Mouse (Mus musculus): ENCODE data around the gene Pcdh7.

Pcdh7 gene

DNA sequence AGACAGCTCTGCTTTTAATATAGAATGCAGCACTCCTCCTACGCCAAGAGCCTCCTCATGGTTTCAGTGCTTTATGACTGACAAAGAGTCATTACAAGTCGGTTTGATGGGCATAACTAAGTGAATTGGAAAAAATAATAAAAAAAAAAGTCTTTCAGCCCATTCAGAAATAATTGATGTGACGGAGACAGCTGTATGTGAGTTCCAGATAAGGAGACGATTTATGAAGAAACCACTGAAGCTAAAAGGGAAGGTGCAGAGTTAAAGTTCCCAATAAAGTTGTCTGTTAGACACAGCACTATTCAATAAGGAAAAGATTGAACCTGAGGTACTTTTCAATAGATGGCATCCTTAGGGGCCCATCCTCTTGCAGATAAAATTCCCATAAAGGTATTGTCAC, 189.5 kb downstream of the Pcdh7 start:
- in situ Hi-C loops (cut with MseI, MboI): no loop called here

DNA sequence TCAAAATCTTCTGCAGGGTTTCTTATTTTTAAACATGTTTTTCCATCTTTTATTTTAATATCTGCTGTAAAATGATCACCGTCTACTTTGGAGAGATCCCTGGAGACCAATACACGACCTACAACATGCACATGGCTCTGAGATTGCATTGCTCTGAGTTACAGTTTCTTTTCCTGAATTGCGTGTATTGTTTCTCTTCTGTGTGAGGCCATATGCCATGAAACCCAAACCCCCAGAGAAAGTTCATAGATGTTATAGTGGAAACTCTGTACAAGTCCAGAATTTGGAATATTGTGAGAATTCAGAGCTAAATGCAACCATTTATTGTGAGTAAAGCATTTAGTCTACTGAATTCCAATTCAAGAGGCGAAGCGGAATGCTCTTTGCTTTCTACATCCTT, 203.4 kb downstream of the Pcdh7 start:
- in situ Hi-C loops (cut with MseI, MboI): no loop called here

DNA sequence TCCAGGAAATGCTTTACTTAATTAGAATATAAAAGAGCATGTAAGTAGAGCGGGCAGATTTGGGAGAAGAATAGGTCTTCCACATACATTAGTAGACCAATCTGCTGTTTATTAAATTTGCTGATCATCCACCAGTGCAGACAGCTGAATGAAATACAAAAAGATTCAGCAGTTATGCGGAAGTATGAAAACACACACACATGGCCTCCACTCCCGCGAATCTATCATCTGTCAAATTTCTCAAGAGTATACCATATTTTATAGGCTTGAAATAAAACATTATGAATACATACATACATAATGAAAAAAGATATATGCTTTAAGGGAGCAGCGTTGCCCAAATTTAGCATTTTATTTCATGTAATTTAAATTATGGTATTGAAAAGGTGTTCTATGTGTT, 213.6 kb downstream of the Pcdh7 start:
- in situ Hi-C loops (cut with MseI, MboI): no loop called here

DNA sequence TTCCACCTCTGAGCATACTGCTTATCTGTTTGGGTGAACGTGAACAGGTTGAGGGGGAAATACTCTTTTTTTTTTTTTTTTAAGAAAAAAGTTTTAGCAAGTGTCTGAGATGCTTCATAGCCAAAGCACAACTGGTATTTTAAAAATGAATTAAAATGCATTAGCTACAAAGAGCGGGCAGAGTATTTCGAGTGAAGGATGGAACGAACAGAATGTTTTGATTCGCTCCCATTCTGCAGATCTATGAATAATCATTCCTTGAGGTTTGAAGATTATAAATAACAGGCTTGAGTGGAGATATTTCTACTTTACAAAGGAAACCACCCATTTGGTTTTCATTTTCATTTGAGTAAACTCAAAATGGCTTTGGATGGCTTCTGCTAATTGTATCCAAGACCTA, 214.0 kb downstream of the Pcdh7 start:
- in situ Hi-C loops (cut with MseI, MboI): no loop called here

DNA sequence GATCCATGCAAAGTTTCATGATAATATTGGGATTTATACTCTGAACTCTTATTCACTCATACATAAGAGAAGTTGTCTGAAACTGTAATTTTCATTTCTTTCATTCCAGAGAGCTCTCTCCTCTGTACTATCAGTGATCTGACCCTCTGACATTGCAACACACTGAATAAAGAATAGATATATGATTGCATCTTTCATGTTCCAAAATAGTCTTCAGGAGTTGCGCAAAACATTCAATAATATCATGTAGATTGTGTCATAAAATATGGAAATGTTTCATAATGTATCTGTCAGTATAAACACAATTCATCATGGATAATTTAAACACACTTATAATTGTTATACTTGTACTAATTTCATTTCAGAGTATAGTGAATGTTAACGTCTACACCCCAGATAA, 216.9 kb downstream of the Pcdh7 start:
- in situ Hi-C loops (cut with MseI, MboI): no loop called here

DNA sequence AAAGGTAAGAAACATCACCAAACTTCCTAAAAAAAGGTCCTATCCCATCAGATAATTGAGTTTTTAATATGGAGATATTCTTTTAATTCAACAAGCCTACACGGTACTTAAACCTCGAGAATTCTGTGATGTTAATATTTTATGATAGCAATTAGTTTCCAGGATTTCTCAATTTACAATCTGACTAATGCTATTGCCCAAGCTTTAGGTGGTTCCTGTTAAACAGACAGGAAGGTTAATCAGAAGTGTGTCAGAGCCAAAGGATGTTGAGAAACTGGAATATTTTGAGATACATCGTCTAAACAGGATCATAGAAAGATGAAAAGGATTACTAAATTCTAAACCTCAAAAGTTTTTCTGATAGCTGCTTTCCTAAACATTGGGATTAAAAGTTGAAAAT, 222.7 kb downstream of the Pcdh7 start:
- in situ Hi-C loops (cut with MseI, MboI): no loop called here

DNA sequence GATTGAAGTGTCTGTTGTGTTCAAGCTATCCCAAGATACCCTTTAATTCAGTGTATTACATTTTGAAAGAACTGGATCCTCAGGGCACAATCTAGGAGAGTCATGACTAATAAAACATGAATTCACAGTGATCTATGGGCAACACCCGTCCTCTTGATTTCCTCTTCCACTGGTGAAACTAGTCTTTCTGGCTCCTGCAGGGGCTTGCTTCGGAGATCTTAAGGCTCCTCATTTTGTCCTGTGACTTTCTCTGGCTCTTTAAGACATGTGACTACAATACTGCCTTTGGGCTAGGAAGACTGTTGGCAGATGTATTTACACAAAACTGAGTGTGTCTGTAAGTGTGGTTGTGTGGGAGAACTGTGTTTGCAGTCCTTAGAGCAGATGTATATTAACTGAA, 225.4 kb downstream of the Pcdh7 start:
- in situ Hi-C loops (cut with MseI, MboI): no loop called here

DNA sequence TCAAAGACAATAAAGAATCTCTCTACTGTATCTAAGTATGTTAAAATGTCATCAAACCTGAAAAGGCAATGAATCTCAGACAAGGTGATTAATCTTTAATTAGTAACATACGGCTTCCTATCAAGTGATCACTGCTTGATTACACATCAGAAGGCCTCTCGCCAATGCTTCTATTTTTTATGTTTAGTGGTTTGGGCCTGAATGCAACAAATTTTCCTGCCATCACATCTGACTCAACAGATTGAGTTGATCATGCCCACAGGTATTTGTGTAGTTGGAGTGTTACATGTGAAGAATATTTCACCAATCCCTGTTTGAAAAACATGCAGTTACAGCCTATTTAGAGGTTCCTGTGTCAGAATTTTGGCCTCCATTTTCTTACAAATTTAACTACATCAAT, 225.8 kb downstream of the Pcdh7 start:
- in situ Hi-C loops (cut with MseI, MboI): no loop called here

DNA sequence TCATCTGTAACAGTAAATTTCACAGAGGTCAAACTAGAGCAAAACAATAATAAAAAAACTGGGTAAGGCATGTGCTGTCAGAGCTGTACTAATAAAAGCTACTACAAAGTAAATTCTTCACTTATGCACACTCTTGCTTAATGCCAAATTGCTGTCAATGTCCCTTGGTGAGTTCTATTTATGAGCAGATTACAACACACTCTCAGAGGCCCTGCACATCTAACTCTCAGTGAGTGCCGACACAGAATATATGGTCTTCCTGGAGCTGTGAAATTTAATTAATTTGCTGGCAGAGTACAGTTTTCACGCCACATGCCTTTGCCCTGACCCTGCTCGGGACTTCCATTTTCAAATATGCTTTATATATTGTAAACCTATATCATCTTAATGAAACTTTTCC, 227.7 kb downstream of the Pcdh7 start:
- in situ Hi-C loops (cut with MseI, MboI): no loop called here

DNA sequence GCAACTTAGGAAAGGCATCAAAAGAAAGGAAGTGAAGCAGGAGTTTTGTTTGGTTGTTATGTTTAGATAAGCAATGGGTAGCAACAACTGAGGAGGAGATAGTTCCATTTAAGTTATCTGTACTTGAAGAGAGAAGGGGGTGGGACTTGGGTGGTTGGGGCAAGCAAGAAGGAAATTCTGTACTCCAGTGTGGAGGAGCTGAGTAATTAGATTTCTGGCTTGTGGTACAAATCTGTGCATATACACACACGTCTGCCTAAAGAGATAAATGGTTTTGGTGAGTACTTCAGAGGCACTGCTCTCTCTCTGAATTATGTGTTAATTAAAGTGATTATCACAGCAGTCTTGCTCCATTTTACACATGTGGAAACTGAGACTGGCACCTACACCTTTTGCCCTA, 241.6 kb downstream of the Pcdh7 start:
- in situ Hi-C loops (cut with MseI, MboI): no loop called here

DNA sequence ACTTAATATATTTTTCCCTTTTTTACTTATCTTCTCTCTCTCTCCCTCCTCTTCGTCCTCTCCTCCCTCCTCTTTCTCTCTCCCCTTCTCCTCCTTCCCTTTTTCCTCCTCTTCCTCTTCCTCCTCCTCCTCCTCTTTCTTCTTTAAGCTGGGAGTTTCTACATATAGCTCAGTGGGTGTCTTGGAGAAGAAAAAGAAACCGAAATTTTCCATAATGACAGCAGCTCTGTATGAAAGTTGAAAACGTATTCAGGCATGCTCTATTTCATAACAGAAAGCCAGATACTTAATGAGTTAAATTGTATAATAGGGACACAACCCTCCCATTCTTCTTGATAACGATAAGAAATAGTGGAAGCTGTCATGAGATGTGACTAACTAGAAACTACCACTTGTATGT, 246.0 kb downstream of the Pcdh7 start:
- in situ Hi-C loops (cut with MseI, MboI): no loop called here

DNA sequence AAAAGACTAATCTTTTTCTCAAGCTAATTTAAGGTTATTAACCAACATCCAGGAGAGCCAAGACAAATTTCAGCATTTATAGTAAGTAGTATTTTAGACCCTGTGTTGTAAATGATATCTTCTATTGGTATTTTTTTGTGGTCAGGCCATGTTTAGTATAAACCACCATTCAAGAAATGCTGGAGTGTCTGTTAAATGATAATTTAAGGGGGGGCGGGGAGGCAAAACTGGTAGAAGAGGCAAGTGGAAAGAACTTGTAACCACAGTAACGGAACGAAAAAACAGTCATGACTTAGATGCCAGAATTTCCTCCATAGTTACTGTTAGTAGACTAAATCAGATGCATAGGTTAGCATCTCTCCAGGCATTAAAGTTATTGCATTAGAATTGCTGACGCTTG, 246.4 kb downstream of the Pcdh7 start:
- in situ Hi-C loops (cut with MseI, MboI): no loop called here

DNA sequence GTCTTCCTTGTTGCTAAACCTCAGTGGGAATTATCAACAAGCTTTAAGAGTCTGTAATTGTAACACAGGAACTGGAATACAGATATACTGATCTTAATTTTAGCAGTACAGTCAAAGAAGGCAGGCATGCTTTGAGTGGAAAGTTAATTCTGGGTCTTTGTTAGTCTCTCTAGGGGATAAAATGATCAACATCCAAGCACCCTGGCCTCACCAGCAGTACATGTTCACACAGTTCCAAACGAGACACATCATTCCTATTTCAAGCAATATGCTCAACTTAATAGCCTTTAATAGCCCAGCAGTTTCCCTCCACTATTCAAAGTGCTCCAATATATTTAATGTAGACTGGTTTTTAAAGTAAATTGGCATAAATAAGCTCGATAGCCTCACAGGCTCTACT, 275.8 kb downstream of the Pcdh7 start:
- in situ Hi-C loops (cut with MseI, MboI): no loop called here

DNA sequence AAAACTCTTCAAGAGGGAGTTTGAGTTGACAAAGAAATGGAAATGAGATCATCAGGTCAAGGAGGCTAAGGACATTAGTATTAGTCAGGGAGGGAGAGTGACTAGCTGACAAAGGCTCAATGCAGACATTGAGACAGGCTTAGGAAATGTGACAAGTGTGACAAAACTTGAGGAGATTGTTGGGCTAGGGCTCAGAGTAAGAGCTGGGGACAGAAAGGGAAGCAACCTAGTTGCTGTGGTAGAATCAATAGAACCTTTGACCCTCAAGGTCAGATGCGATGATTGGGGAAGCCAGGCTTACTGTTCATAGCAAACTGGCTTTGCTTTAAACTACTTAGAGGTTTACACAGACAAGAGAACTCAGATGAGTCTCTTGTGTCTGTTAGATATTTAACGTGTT, 303.6 kb downstream of the Pcdh7 start:
- in situ Hi-C loops (cut with MseI, MboI): no loop called here

DNA sequence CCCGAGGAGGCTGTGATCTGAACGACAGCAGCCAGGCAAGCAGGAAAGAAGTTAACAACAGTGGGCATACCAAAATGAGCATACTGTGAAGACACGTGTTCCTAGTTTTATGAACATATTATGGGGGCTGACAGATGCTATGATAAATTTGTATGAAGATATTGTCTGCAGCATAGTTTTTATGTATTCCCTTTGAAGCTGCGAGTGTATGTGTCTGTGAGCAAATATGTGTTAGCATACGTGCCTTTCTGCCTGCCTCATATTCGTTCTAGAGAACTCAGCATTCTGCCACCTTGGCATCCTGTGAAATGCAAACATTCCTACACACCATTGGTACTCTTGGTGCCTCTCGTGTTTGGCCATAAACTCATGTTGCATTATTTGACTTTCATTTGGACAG, 307.4 kb downstream of the Pcdh7 start:
- in situ Hi-C loops (cut with MseI, MboI): no loop called here

DNA sequence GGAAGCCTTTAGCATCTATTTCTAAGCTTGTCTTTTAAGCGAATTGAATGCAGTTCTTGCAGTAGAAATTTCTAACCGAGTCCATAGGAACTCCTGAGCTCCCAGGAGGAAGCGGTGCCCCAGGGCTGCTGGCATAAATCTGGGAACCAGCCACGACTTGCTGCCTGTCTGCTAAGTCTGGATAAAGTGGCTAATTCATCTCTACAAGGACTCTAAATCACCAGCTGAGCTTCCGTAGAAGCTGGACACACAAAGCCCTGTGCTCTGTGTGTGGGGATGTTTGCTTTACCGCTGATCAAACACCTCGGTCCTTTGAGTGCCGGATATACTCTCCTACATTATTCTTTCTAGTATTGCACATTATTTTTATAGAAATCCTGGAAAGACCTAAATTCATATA, 308.0 kb downstream of the Pcdh7 start:
- in situ Hi-C loops (cut with MseI, MboI): no loop called here

DNA sequence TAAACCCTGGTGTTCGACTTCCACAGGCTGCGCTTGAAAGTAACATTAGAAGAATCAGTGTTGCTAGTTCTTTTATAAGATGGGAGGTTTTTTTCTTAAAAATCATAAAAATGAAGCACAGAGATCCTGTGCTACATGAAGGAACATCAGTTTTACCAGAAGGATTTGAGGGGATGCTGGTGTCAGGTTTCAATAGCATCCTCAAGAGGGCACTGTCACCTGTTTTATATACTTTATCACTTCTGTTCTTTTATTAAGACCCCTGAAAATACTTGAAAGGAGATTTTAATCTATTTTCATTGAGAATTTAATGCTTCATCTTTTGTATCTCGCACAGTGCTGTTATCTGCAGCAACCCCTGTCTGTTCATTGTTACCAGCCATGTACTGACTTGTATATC, 322.1 kb downstream of the Pcdh7 start:
- in situ Hi-C loops (cut with MseI, MboI): no loop called here

DNA sequence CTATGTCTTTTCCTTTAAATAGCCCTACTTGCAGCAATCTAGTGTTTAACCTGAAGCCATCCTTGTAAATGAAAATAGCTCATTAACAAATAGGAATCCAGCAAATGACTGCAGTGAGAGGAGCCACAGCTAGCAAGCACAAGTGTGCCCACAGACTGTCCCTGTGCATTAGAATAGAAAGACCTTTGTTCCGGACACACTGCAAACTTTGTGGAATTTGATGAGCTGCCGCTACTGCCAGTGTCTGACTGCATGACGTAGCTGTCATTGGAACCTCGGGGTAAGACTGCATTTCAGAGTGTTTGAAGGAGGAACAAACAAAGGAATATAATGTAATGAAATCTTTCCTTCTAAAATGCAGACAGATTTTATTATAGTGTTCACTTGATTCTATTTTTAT, 326.4 kb downstream of the Pcdh7 start:
- in situ Hi-C loops (cut with MseI, MboI): no loop called here

DNA sequence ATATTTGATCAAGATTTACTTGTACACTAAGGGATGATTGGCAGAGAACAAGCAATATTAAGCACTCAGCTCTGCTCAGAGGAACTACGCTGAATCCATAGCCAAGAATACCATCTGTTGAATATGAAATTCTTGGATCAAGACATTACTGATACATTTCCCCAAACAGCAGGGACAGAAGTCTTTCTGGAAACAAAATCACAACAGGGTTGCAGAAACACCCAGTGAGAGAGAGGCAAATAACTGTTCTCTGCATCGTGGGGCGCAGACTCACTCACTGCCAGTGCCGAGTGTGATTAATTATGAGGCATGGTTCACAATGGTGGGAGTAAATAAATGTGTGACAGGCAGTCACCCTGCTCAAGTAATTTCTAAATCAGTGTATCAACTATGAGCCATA, 363.3 kb downstream of the Pcdh7 start:
- in situ Hi-C loops (cut with MseI, MboI): no loop called here

DNA sequence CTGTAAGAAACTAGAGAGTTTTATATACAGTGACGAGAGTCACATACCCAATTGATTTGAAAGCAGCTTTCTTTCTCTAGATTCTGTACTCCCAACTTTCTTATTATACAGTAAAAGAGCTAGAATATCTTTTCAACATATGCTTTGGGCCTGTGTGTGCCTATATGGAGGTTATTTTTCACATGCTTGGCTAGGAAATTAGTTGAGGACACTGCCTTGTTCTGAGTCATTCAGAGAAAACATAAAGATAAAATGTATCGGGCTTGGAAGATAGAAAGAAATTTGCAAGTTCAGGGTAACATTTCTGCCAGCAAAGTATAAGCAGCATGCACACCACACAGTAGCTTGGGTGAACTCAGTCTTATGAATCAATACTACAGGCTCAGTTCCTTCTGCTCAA, 364.5 kb downstream of the Pcdh7 start:
- in situ Hi-C loops (cut with MseI, MboI): no loop called here

DNA sequence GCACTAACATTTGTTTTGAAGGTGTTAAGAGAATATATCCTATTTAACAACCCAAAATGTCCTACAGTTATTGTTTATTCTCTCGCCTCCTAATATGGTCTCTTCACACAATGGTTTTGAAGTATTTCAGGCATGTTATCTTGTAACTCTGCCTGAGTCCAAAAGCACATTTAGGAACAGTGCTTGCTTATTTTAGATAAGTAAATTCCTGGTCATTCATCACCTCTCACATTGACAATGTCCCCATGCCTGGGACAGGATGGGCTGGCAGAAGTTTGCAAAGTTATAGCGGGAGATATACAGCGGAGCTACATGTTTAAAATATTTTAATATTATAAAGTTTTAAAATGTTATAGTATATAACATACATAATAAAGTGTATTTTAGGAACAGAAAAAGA, 365.3 kb downstream of the Pcdh7 start:
- in situ Hi-C loops (cut with MseI, MboI): no loop called here

DNA sequence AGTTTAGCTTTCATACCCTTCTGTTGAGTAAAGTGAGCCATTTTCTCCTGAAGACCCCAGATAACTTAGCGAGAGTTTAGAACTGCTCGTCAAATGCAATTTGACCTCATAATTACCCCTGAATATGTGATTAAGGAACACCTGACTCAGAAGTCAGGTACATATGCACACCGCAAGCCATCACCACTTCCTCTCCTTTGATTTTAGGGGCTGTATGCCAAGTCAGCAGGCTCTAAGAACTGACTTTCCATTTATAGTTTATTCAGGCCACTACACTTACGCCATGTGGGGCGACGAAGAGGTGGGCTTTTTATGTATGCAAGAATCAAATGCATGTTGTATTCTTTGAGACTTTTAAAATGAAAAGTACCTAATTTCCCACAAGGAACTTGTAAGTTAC, 366.2 kb downstream of the Pcdh7 start:
- in situ Hi-C loops (cut with MseI, MboI): no loop called here

DNA sequence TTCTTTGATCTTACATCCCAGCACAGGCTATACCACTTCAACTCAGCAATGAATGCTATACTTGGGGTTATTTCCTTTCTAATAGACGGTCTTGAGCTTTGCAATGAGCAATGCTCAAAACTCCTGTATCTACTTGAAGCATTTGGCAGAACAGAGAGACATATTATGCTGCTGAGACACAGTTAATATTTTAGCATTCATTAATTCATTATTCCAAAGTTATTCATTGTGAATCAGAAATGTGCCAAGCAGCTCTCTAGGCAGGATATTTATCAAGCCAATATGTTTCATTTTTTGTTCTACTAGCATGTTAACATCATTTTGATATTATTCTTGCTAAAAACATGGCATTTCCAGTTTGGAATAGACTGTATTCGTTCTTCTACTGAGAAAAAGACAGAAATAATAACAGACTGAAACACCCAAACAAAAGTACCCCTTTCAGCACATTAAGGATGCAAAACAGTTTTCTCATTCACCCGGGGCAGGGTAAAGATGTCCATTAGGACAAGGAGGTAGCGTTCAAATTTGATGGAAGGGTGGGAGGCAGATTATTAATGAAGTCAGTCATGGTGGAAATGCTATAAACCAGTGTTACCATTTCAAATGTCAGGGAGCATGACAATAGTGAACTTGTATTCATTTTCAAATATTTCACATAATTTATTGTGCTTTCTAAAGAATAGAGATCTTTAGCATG, 391.0 kb downstream of the Pcdh7 start:
- in situ Hi-C loops (cut with MseI, MboI): no loop called here

DNA sequence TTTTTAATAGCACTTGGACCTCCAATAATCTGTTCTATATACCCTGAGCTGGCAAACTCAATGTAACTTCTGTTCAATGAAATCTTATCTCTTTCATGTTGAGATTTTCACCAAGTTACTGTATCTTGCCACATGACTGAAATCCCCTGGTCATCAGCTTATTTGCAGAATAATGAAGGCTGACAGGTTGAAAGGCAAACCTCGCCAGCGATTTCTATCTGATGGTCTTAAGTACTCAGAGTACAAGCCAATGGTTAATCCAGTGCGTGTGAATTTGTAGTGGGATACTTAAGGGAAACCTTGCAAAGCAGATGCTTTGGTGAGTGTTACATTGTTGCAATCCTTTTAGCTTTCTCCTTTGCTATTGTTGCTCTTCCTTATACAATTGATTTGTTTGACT, 398.3 kb downstream of the Pcdh7 start:
- in situ Hi-C loops (cut with MseI, MboI): no loop called here
